Mouse (Mus musculus): ENCODE measurements around the gene Pmm2. TPM values are rescaled to one million over a fixed set of nuclear protein-coding genes. Genes with fewer than 3 reads are reported as not detected.

Pmm2 gene
- polyA plus RNA-seq, 1 experiment from 2014 or later: 50.5 TPM

- DNase-seq (ENCODE audit: low spot score): no peak
- WGBS: 96% methylated on average over 11 of the region's 11 CpGs
- H3K4me3 ChIP-seq: no peak overlapping the region
- no peaks in the 10 kb centered on the region for H3K4me1 ChIP-seq
- no peaks in the 10 kb centered on the region for H3K27me3 ChIP-seq (ENCODE audit: low read depth, poor library complexity, severe bottlenecking)
- no peak overlapping the region for H3K27ac ChIP-seq (replicated peaks)
- H3K36me3 ChIP-seq: peaks cover 94% of the 10 kb centered on the region
- no peaks in the 10 kb centered on the region for H3K9me3 ChIP-seq (replicated peaks)
Observed at GRCm38 (mm10) chr16:8689979-8690656, 52.6 kb downstream of the Pmm2 start.

- peaks cover 98% of the 10 kb centered on the region for H3K36me3 ChIP-seq
- no peaks in the 10 kb centered on the region for H3K9me3 ChIP-seq (replicated peaks)
- no peak overlapping the region for H3K27ac ChIP-seq (replicated peaks)
- no peaks in the 10 kb centered on the region for H3K27me3 ChIP-seq (ENCODE audit: low read depth, poor library complexity, severe bottlenecking)
- 96% methylated on average over 7 of the region's 7 CpGs for WGBS
- no peak for DNase-seq (ENCODE audit: low spot score)
- no peak overlapping the region for H3K4me3 ChIP-seq
- no peaks in the 10 kb centered on the region for H3K4me1 ChIP-seq
Observed at GRCm38 (mm10) chr16:8691206-8691605, 53.7 kb downstream of the Pmm2 start.

- peaks cover 100% of the 10 kb centered on the region for H3K36me3 ChIP-seq
- DNase-seq (ENCODE audit: low spot score): no peak
- no peak overlapping the region for H3K4me3 ChIP-seq
- WGBS: 92% methylated on average over 8 of the region's 8 CpGs
- no peaks in the 10 kb centered on the region for H3K4me1 ChIP-seq
- H3K27ac ChIP-seq (replicated peaks): no peak overlapping the region
- H3K27me3 ChIP-seq (ENCODE audit: low read depth, poor library complexity, severe bottlenecking): no peaks in the 10 kb centered on the region
- H3K9me3 ChIP-seq (replicated peaks): no peaks in the 10 kb centered on the region
Observed at GRCm38 (mm10) chr16:8699556-8699955, 62.1 kb downstream of the Pmm2 start.

GRCm38 (mm10) chr16:8700586-8700985 is 63.1 kb downstream of the Pmm2 start:
- Histone ChIP-seq H3K27ac (replicated peaks) (no peak overlapping the region), H3K4me1 (no peaks in the 10 kb centered on the region), H3K9me3 (replicated peaks) (no peaks in the 10 kb centered on the region), H3K4me3 (no peak overlapping the region), H3K27me3 (ENCODE audit: low read depth, poor library complexity, severe bottlenecking) (no peaks in the 10 kb centered on the region), H3K36me3 (peaks cover 100% of the 10 kb centered on the region)
- WGBS: 96% methylated on average over 3 of the region's 3 CpGs
- no peak for DNase-seq (ENCODE audit: low spot score)

GRCm38 (mm10) chr16:8711998-8712397 is 74.5 kb downstream of the Pmm2 start:
- Histone ChIP-seq H3K4me3 (no peak overlapping the region), H3K9me3 (replicated peaks) (no peaks in the 10 kb centered on the region), H3K27ac (replicated peaks) (no peak overlapping the region), H3K36me3 (peaks cover 95% of the 10 kb centered on the region), H3K27me3 (ENCODE audit: low read depth, poor library complexity, severe bottlenecking) (no peaks in the 10 kb centered on the region), H3K4me1 (no peaks in the 10 kb centered on the region)
- WGBS: 92% methylated on average over 9 of the region's 9 CpGs
- no peak for DNase-seq (ENCODE audit: low spot score)

Small RNAs within 50 kb of the gene (microRNA-seq; reads per million reads assigned to microRNA genes)
- not detected for gene Gm22137

Other genes starting within 250 kb of the Pmm2 start
- not detected in 2 replicates for gene Tmem114, start 212.5 kb upstream of the Pmm2 start, polyA plus RNA-seq (2016; fragmentation: Nextera tagmentation; extraction: Ambion mirVana)
- gene Mettl22, start 166.9 kb upstream of the Pmm2 start, polyA plus RNA-seq (2016; fragmentation: Nextera tagmentation; extraction: Ambion mirVana): 23.6 and 25.7 TPM in 2 replicates
- gene Abat, start 124.2 kb upstream of the Pmm2 start, polyA plus RNA-seq (2016; fragmentation: Nextera tagmentation; extraction: Ambion mirVana): 16.4 and 23.4 TPM in 2 replicates
- gene Tmem186, start within 50 bp of the Pmm2 start, polyA plus RNA-seq (2016; fragmentation: Nextera tagmentation; extraction: Ambion mirVana): 25.7 and 27.9 TPM in 2 replicates
- 197 and 253 TPM in 2 replicates for gene Carhsp1, start 34.5 kb downstream of the Pmm2 start, polyA plus RNA-seq (2016; fragmentation: Nextera tagmentation; extraction: Ambion mirVana)
- not detected in 2 replicates for gene Gm5767, start 43.1 kb downstream of the Pmm2 start, polyA plus RNA-seq (2016; fragmentation: Nextera tagmentation; extraction: Ambion mirVana)
- 25.0 and 28.1 TPM in 2 replicates for gene Usp7, start 154.6 kb downstream of the Pmm2 start, polyA plus RNA-seq (2016; fragmentation: Nextera tagmentation; extraction: Ambion mirVana)
- 19.0 and 21.5 TPM in 2 replicates for gene 1810013L24Rik, start 192.4 kb downstream of the Pmm2 start, polyA plus RNA-seq (2016; fragmentation: Nextera tagmentation; extraction: Ambion mirVana)

Measured in midbrain, embryonic 10.5 days (tissue).